Mouse (Mus musculus) heart, adult 2 months (tissue): ENCODE data around the gene Pkp2. TPM values are rescaled to one million over a fixed set of nuclear protein-coding genes. Genes with fewer than 3 reads are reported as not detected.

Experiments
- DNase-seq, 2 experiments: peaks; one replicate each; pipeline ENCODE4 v3.0.0; 2021
- H3K27ac ChIP-seq: fragments of 200-600 bp; 2 replicates; pipeline ENCODE4 v1.8.1; 2022
- H3K27me3 ChIP-seq: fragments of 200-500 bp; 2 replicates; pipeline ENCODE4 v1.6.1; 2012; ENCODE audit warnings: mild to moderate bottlenecking, low read length, inconsistent platforms, mixed read lengths; ENCODE audit not compliant: control insufficient read depth, insufficient read depth
- H3K36me3 ChIP-seq: fragments of 200-500 bp; 2 replicates; pipeline ENCODE4 v1.6.1; 2012; ENCODE audit warnings: low read length, inconsistent platforms; ENCODE audit not compliant: control insufficient read depth, insufficient read depth
- H3K4me1 ChIP-seq: fragments of 200-500 bp; 2 replicates; pipeline ENCODE4 v1.6.1; 2011; ENCODE audit warnings: low read length; ENCODE audit not compliant: control insufficient read depth, insufficient read depth
- H3K4me3 ChIP-seq: fragments of 200-600 bp; 2 replicates; pipeline ENCODE4 v1.8.1; 2022
- H3K79me2 ChIP-seq: fragments of 200-500 bp; replicated peaks from 2 replicates; pipeline ENCODE4 v1.6.1; 2012; ENCODE audit warnings: mild to moderate bottlenecking, inconsistent platforms, low read length, moderate library complexity, mixed read lengths; ENCODE audit not compliant: control insufficient read depth, insufficient read depth
- H3K9ac ChIP-seq: fragments of 200-500 bp; 2 replicates; pipeline ENCODE4 v1.6.1; 2012; ENCODE audit warnings: low read depth, mild to moderate bottlenecking, control low read depth, inconsistent platforms, low read length, mixed read lengths
- CTCF ChIP-seq: fragments of 200-600 bp; IDR thresholded peaks from 2 replicates; pipeline ENCODE4 v1.8.1; 2022; ENCODE audit warnings: antibody characterized with exemption, mild to moderate bottlenecking, moderate library complexity
- EP300 ChIP-seq: fragments of 200-500 bp; IDR thresholded peaks from 2 replicates; pipeline ENCODE4 v1.6.1; 2011; ENCODE audit warnings: low read depth, low read length, control low read depth; ENCODE audit not compliant: insufficient read depth
- POLR2A ChIP-seq: fragments of 200-500 bp; IDR thresholded peaks from 2 replicates; pipeline ENCODE4 v1.6.1; 2011; ENCODE audit warnings: mild to moderate bottlenecking, low read depth, low read length, control low read depth; ENCODE audit not compliant: insufficient read depth
- WGBS: fragments of 180-500 bp; shearing (Covaris S2); methylation state at CpG from one replicate; pipeline ENCODE4 v1.1.7; 2018; 5-methylcytosine and 5-hydroxymethylcytosine counted together
- intact Hi-C: fragments of 180-260 bp; cut with DNase I; formaldehyde crosslinking; loops from one replicate; pipeline ENCODE4 v1.15.1; 2025
- polyA plus RNA-seq: library from polyadenylated mRNA; depleted of rRNA; stranded (reverse); fragments of >200 nt; gene quantifications from 2 replicates; pipeline ENCODE4 v1.2.3, GENCODE M21; 2012
- total RNA-seq, 2 experiments: library from RNA; stranded (reverse); gene quantifications; 2 replicates each; pipeline ENCODE4 v1.2.3; 2021

The Pkp2 gene
- total and polyA plus RNA-seq, 3 experiments = 62.3 to 133 (median 123) TPM

DNA sequence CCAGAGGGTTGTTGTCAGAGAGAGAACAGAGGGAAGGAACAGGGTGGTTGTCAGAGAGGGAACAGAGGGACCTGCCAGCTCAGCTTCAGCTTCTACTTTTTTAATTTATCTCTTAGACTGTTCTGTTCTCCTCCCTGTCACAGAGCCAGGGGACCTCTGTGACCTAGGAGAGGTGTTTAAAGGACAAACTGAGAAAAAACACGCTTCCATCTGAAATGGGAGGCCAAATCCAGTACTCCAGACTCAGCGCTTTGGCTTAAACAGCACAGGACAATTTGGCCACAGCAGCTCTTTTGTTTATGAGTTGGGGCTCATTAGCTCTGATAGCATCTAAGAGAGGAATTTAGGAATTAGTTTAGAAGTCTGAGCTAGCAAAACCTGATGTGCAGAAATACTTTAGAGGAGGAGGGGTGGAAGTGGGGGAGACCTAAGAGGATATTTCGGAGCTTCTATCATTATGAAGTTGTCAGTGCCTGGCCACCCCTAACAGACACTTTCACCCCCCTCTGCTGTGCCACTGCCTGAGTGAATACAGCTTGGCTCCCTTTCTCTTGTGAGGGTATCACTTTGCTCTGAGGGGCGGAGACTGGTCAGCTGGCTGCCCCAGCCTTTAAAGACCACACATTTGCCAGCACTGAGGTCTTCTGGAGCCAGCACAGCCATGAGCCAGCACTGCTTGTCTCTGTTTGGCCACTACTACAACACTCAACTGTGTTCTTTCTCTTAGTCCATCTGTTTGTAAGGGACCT is 40.4 kb downstream of the Pkp2 start:
- intact Hi-C loops = no loop called here

DNA sequence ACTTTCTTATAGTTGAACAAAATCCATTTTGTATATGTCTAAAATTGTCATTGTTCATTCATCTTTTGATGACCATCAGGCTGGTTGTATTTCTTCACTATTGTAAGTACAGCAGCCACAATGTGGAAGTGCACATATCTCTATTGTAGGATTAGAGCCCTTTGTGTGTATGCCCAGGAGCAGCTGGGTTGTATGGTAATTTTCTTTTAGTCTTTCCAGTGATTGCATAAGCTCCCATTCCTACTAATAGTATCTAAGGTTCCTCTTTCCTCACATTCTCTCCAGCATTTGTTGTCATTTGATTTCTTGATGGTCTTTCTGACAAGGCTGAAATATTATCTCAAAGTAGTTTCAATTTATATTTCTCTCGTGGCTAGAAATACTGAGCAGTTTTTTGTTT is 42.1 kb downstream of the Pkp2 start:
- 44% methylated on average over 1 of the region's 1 CpGs for WGBS
- no peak for DNase-seq
- TF ChIP-seq EP300 = no peak
- TF ChIP-seq CTCF = no peak
- no peak for TF ChIP-seq POLR2A
- no peaks in the 10 kb centered on the region for H3K27me3 ChIP-seq
- no peak overlapping the region for H3K9ac ChIP-seq
- H3K27ac ChIP-seq = peak overlapping the region; percentile 91
- no peaks in the 10 kb centered on the region for H3K79me2 ChIP-seq
- H3K4me3 ChIP-seq = no peak overlapping the region
- intact Hi-C loops = no loop called here
- peaks cover 8% of the 10 kb centered on the region for H3K4me1 ChIP-seq
- H3K36me3 ChIP-seq = peaks cover 32% of the 10 kb centered on the region

More for the DNA sequence above, 40.4 kb downstream of the Pkp2 start:
- no peak overlapping the region for H3K4me3 ChIP-seq
- peak overlapping the region; percentile 91 for H3K27ac ChIP-seq
- H3K4me1 ChIP-seq = peaks cover 7% of the 10 kb centered on the region
- no peaks in the 10 kb centered on the region for H3K79me2 ChIP-seq
- WGBS = 33% methylated on average over 4 of the region's 4 CpGs
- peak; percentile 47 to 77 for DNase-seq
- TF ChIP-seq CTCF (no peak), EP300 (0 out of 2 replicates have a peak, but pooled peaks have one; percentile 43), POLR2A (peak; percentile 70)
- H3K36me3 ChIP-seq = peaks cover 32% of the 10 kb centered on the region
- H3K9ac ChIP-seq = no peak overlapping the region
- no peaks in the 10 kb centered on the region for H3K27me3 ChIP-seq

DNA sequence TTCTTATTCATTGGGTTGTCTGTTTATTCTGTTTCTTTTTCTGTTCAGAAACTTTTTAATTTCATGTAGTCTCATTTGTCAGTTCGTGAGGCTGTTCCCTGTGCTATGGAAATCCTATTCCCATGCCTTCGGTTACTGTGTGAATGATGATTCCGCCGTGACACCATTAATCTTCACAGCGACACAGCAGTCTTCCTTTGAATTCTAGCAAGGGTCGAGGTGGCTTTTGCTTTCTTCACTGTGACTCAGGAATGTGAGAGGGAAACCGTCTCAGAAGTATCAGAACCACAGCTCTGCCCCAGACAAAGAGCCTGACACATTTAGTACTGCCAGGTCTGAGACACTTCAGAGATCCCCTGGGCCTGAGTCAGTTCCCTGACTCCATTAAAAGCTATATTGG is 42.8 kb downstream of the Pkp2 start:
- intact Hi-C loops = loop anchor here (2.0 kb wide), 1 partner anchor 37 kb away; no protein-coding TSS in a partner anchor
- Histone ChIP-seq H3K4me3 (no peak overlapping the region), H3K27ac (peak overlapping the region; percentile 91), H3K36me3 (peaks cover 29% of the 10 kb centered on the region), H3K79me2 (no peaks in the 10 kb centered on the region), H3K27me3 (no peaks in the 10 kb centered on the region), H3K9ac (no peak overlapping the region; the same call in 1 of the 2 replicates), H3K4me1 (peaks cover 8% of the 10 kb centered on the region)
- no peak for DNase-seq
- 56% methylated on average over 7 of the region's 7 CpGs for WGBS
- TF ChIP-seq POLR2A = no peak
- TF ChIP-seq CTCF = no peak
- no peak for TF ChIP-seq EP300

GRCm38 (mm10) chr16:16256672-16257071 is 43.6 kb downstream of the Pkp2 start:
- Histone ChIP-seq H3K9ac (no peak overlapping the region), H3K27ac (peak overlapping the region; percentile 91), H3K79me2 (no peaks in the 10 kb centered on the region), H3K36me3 (peaks cover 26% of the 10 kb centered on the region), H3K4me1 (peaks cover 8% of the 10 kb centered on the region), H3K27me3 (no peaks in the 10 kb centered on the region), H3K4me3 (no peak overlapping the region)
- DNase-seq = peak in 1 of 2 experiments; percentile 71
- intact Hi-C loops = loop anchor here (2.0 kb wide), 1 partner anchor 38 kb away; no protein-coding TSS in a partner anchor
- WGBS = 11% methylated on average over 1 of the region's 1 CpGs
- peak; percentile 31; the same call in 1 of the 2 replicates for TF ChIP-seq POLR2A
- TF ChIP-seq CTCF = 0 out of 2 replicates have a peak, but pooled peaks have one; percentile 13
- TF ChIP-seq EP300 = peak; percentile 63; the same call in 1 of the 2 replicates

DNA sequence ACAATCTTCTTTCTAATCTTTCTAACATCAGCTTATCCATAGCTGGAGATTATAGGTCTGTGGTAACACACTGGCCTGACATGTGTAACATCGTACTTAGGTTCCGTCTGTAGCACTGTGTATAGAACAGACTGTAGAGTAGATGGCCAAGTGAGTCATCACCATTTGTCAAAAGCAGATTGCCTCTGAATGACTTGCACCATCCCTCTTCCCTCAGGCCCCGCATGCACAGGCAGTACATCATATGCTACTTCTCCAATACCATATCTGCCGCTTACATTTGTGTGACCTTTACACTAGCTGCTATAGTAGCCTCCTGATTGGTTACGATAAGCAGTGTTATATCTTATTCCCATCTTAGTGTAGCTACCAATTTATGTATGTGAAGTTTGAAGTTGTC is 47.8 kb downstream of the Pkp2 start:
- Histone ChIP-seq H3K9ac (no peak overlapping the region), H3K27ac (no peak overlapping the region), H3K79me2 (no peaks in the 10 kb centered on the region), H3K4me3 (no peak overlapping the region), H3K36me3 (peaks cover 22% of the 10 kb centered on the region), H3K4me1 (peaks cover 5% of the 10 kb centered on the region), H3K27me3 (no peaks in the 10 kb centered on the region)
- intact Hi-C loops = no loop called here
- 88% methylated on average over 5 of the region's 5 CpGs for WGBS
- DNase-seq = no peak
- no peak for TF ChIP-seq POLR2A
- TF ChIP-seq CTCF = no peak

- peaks cover 4% of the 10 kb centered on the region for H3K4me1 ChIP-seq
- TF ChIP-seq EP300 (no peak), CTCF (no peak), POLR2A (no peak)
- DNase-seq = no peak
- H3K36me3 ChIP-seq = peaks cover 19% of the 10 kb centered on the region
- no peaks in the 10 kb centered on the region for H3K79me2 ChIP-seq
- no peak overlapping the region for H3K9ac ChIP-seq
- no peaks in the 10 kb centered on the region for H3K27me3 ChIP-seq
- intact Hi-C loops = no loop called here
- peak overlapping the region; percentile 43 for H3K27ac ChIP-seq
- no peak overlapping the region for H3K4me3 ChIP-seq
- WGBS = 77% methylated on average over 6 of the region's 6 CpGs
These were observed 48.4 kb downstream of the Pkp2 start for GRCm38 (mm10) chr16:16261481-16261880.
